Mouse (Mus musculus) stomach, embryonic 16.5 days (tissue): ENCODE measurements around the gene Olfr520. TPM values are rescaled to one million over a fixed set of nuclear protein-coding genes. Genes with fewer than 3 reads are reported as not detected.
"Not testable (repeated sequence)": the region's sequence is repeated elsewhere in the genome, so short reads cannot be mapped to it uniquely, and the experiment has no call there.

ENCODE experiments used
- ATAC-seq: fragments of 200-750 bp; cut with Nextera tagmentation; 2 replicates; pipeline ENCODE4 v1.8.0; 2017; ENCODE audit warnings: moderate number of reproducible peaks, moderate TSS enrichment; ENCODE audit not compliant: insufficient read depth, low FRiP score
- H3K27ac ChIP-seq: fragments of 300-500 bp; sonication (generic); 2 replicates; pipeline ENCODE4 v1.5.1; 2014; ENCODE audit warnings: low read length
- H3K27me3 ChIP-seq: fragments of 300-500 bp; sonication (generic); 2 replicates; pipeline ENCODE4 v1.6.1; 2014; ENCODE audit warnings: low read length, control low read depth, mixed read lengths; ENCODE audit not compliant: control insufficient read depth, insufficient read depth
- H3K36me3 ChIP-seq: fragments of 300-500 bp; sonication (generic); 2 replicates; pipeline ENCODE4 v1.6.1; 2014; ENCODE audit warnings: low read length; ENCODE audit not compliant: control insufficient read depth, insufficient read depth
- H3K4me1 ChIP-seq: fragments of 300-500 bp; sonication (generic); 2 replicates; pipeline ENCODE4 v1.6.1; 2014; ENCODE audit warnings: low read length, control low read depth, mixed read lengths; ENCODE audit not compliant: control insufficient read depth, insufficient read depth
- H3K4me2 ChIP-seq: fragments of 300-500 bp; sonication (generic); 2 replicates; pipeline ENCODE4 v1.6.1; 2014; ENCODE audit warnings: low read depth, low read length, mixed read lengths
- H3K4me3 ChIP-seq: fragments of 300-500 bp; sonication (generic); replicated peaks from 2 replicates; pipeline ENCODE4 v1.5.1; 2014; ENCODE audit warnings: mild to moderate bottlenecking, low read length
- H3K9ac ChIP-seq: fragments of 300-500 bp; sonication (generic); 2 replicates; pipeline ENCODE4 v1.6.1; 2014; ENCODE audit warnings: low read length
- H3K9me3 ChIP-seq: fragments of 300-500 bp; sonication (generic); replicated peaks from 2 replicates; pipeline ENCODE4 v1.6.1; 2016; ENCODE audit warnings: low read length, control low read depth; ENCODE audit not compliant: control insufficient read depth
- WGBS: fragments of 180-500 bp; shearing (Covaris S2); extraction: QIAGEN DNeasy Blood & Tissue Kit; methylation state at CpG from one replicate; pipeline ENCODE4 v1.1.7; 2014; 5-methylcytosine and 5-hydroxymethylcytosine counted together
- polyA plus RNA-seq: library from polyadenylated mRNA; unstranded; fragments of >200 nt; fragmentation: Nextera tagmentation; extraction: Ambion mirVana; gene quantifications from 2 replicates; pipeline ENCODE4 v1.2.1, GENCODE M21; 2015

Gene Olfr520
- polyA plus RNA-seq, 1 experiment from 2014 or later = not detected

- H3K27ac ChIP-seq, H3K4me2 ChIP-seq, H3K9ac ChIP-seq, H3K9me3 ChIP-seq, H3K4me1 ChIP-seq, H3K27me3 ChIP-seq, ATAC-seq, H3K4me3 ChIP-seq, H3K36me3 ChIP-seq: not testable (repeated sequence)
- WGBS = 92% methylated on average over 9 of the region's 9 CpGs
These were observed 5.4 kb downstream of the Olfr520 start for GRCm38 (mm10) chr7:99735491-99735890.

GRCm38 (mm10) chr7:99739276-99739675 lies 9.2 kb downstream of the Olfr520 start:
- Histone ChIP-seq H3K4me3 (no peak overlapping the region), H3K9ac (no peak overlapping the region), H3K27ac (no peak overlapping the region), H3K36me3 (no peaks in the 10 kb centered on the region), H3K4me2 (no peak overlapping the region), H3K9me3 (no peaks in the 10 kb centered on the region), H3K4me1 (no peaks in the 10 kb centered on the region), H3K27me3 (no peaks in the 10 kb centered on the region)
- WGBS = 39% methylated on average over 9 of the region's 9 CpGs
- no peak for ATAC-seq

- no peak for ATAC-seq
- Histone ChIP-seq H3K9me3 (peaks cover 14% of the 10 kb centered on the region), H3K4me2 (no peak within 1 kb of the TSS), H3K27ac (no peak within 1 kb of the TSS), H3K4me1 (no peaks in the 10 kb centered on the region), H3K27me3 (no peaks in the 10 kb centered on the region), H3K9ac (no peak within 1 kb of the TSS), H3K4me3 (no peak within 1 kb of the TSS), H3K36me3 (no peaks in the 10 kb centered on the region)
- WGBS = 90% methylated on average over 2 of the region's 2 CpGs
These were observed 33.1 kb downstream of the Olfr520 start, which contains the start of gene Olfr521 for GRCm38 (mm10) chr7:99763207-99763606. Gene Olfr521, plus strand, starts transcription at chr7:99763507.

DNA sequence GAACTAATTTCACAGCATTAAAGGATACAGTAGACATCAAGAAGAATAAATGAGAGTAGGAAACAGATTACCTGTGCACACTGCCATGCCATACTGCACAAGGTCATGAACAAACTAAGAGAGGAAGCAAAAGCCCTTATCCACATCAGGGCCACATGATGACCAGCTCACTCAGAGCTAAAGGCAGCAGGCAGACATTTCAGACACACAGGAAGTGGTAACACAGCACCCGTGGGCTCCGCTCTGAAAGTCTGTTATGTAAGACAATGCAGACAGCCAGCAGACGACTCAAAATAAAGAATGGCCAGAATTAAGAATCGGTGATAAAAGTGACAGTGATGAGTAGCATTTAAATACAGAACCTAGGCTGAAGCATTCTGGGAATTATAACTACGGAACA lies 51.3 kb downstream of the Olfr520 start:
- Histone ChIP-seq H3K4me3 (no peak overlapping the region), H3K36me3 (no peaks in the 10 kb centered on the region), H3K27ac (no peak overlapping the region), H3K9me3 (no peaks in the 10 kb centered on the region), H3K4me1 (no peaks in the 10 kb centered on the region), H3K4me2 (no peak overlapping the region), H3K9ac (no peak overlapping the region), H3K27me3 (no peaks in the 10 kb centered on the region)
- WGBS = 62% methylated on average over 5 of the region's 5 CpGs
- no peak for ATAC-seq

- WGBS = 73% methylated on average over 2 of the region's 2 CpGs
- ATAC-seq = no peak
- H3K9me3 ChIP-seq = no peaks in the 10 kb centered on the region
These were observed 51.8 kb downstream of the Olfr520 start for GRCm38 (mm10) chr7:99781916-99782315.

DNA sequence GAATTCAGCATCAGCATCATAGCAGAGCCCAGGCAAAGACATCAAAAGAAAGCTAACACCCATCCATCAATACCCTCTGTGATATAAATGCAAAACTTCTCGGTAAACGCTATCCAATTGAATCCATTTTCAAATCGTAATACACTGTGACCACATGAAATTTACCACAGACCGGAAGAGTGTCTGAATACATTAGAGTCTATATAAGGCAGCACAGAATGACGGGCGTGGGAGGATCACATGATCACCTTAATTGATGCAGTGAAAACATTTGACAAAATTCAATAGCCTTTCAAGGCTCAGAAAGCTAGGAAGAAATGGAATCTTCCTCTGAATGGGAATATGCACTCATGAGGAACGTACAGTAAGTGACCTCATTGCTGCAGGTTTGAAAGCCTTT lies 53.3 kb downstream of the Olfr520 start:
- Histone ChIP-seq H3K4me3 (no peak overlapping the region), H3K27ac (no peak overlapping the region), H3K9me3 (no peaks in the 10 kb centered on the region), H3K4me2 (no peak overlapping the region), H3K27me3 (no peaks in the 10 kb centered on the region), H3K9ac (no peak overlapping the region), H3K4me1 (no peaks in the 10 kb centered on the region), H3K36me3 (no peaks in the 10 kb centered on the region)
- WGBS = 84% methylated on average over 7 of the region's 7 CpGs
- ATAC-seq = no peak

More at GRCm38 (mm10) chr7:99781916-99782315, 51.8 kb downstream of the Olfr520 start:
- H3K9ac ChIP-seq = no peak overlapping the region
- H3K27ac ChIP-seq = no peak overlapping the region
- H3K4me1 ChIP-seq = no peaks in the 10 kb centered on the region
- H3K4me3 ChIP-seq = no peak overlapping the region
- no peaks in the 10 kb centered on the region for H3K36me3 ChIP-seq
- H3K4me2 ChIP-seq = no peak overlapping the region
- H3K27me3 ChIP-seq = no peaks in the 10 kb centered on the region

DNA sequence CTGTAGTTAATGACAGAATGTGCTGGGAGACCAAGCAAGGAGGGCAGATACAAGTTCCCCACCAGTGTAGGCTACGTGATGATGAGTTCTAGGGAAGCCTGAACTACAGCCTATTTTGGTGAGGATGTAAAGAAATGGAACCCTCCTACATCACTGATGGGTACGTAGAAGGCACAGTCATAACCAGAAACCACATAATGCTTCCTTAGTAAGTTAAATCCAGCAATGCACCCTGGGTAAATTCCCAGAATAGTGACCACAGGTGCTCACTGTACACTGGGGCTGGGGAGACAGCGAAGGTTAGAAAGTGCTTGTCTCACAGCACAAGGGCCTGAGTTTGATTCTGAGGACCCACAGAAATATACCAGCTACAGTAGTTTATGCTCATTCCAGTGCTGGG lies 55.5 kb downstream of the Olfr520 start:
- Histone ChIP-seq H3K9ac (no peak overlapping the region), H3K9me3 (no peaks in the 10 kb centered on the region), H3K4me1 (no peaks in the 10 kb centered on the region), H3K27me3 (no peaks in the 10 kb centered on the region), H3K36me3 (no peaks in the 10 kb centered on the region), H3K4me3 (no peak overlapping the region), H3K27ac (no peak overlapping the region), H3K4me2 (no peak overlapping the region)
- 87% methylated on average over 3 of the region's 3 CpGs for WGBS
- no peak for ATAC-seq

Other genes starting within 250 kb of the Olfr520 start
- 699 and 743 TPM in 2 replicates for gene Rps3, start 246.5 kb upstream of the Olfr520 start, polyA plus RNA-seq
- 12.6 and 13.6 TPM in 2 replicates for gene Arrb1, start 194.8 kb upstream of the Olfr520 start, polyA plus RNA-seq
- gene Tpbgl, start 103.2 kb upstream of the Olfr520 start, polyA plus RNA-seq = 1.2 and 1.6 TPM in 2 replicates
- gene Slco2b1, start 18.9 kb upstream of the Olfr520 start, polyA plus RNA-seq = 4.0 and 4.6 TPM in 2 replicates
- gene Olfr521, start 33.2 kb downstream of the Olfr520 start, polyA plus RNA-seq = not detected in 2 replicates
- gene Neu3, start 98.1 kb downstream of the Olfr520 start, polyA plus RNA-seq = 6.8 and 7.5 TPM in 2 replicates
- gene Xrra1, start 128.8 kb downstream of the Olfr520 start, polyA plus RNA-seq = 0.22 and 0.31 TPM in 2 replicates
- 370 and 373 TPM in 2 replicates for gene Spcs2, start 133.2 kb downstream of the Olfr520 start, polyA plus RNA-seq